Mouse (Mus musculus) adrenal gland, adult 18-20 months (tissue): ENCODE results near the gene Olfr186. TPM values are rescaled to one million over a fixed set of nuclear protein-coding genes. Genes with fewer than 3 reads are reported as not detected.
"Not testable (repeated sequence)": the region's sequence is repeated elsewhere in the genome, so short reads cannot be mapped to it uniquely, and the experiment has no call there.

Experiments
- DNase-seq, 2 experiments: peaks; one replicate each; pipeline ENCODE4 v3.0.0; 2021 to 2022; ENCODE audit warnings: low spot score in 2 of 2
- long read RNA-seq, 2 experiments: library from polyadenylated mRNA; stranded (forward); transcript quantifications; one replicate each; pipeline ENCODE4 v2.0.0; 2021
- total RNA-seq, 2 experiments: library from RNA; stranded (reverse); gene quantifications; 1 replicate in 1 of 2; 2 replicates in 1 of 2; pipeline ENCODE4 v1.2.3; 2021

The Olfr186 gene
- not detected for total RNA-seq
- long read RNA-seq, experiment 1: 0 reads
- long read RNA-seq, experiment 2: 0 reads

- no peak for DNase-seq
Observed at GRCm38 (mm10) chr16:59030191-59030590, at the start of gene Olfr186. TSS of gene Olfr186 (minus strand) at chr16:59030291.

DNA sequence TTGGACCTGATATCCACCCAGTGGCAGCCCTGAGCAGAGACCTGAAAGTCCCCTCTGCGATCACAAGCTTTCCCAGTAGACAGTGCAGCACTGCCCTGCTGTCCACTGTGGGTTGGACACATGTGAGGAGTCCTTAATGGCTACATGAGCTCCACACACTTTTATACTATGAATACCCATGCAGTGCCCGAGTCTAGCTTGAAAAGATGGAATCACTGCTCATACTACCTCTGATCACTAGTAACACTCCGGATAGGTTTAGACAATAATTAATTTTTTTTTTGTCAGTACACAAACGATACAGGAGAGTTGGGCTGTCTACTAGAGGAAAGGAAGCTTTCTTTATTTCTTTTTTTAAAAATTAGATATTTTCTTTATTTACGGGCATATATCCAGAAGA, 47.8 kb upstream of the Olfr186 start, which contains the start of gene Olfr190:
Gene Olfr190, minus strand, starts transcription at position 101 of the 400 bp plus-strand sequence.
- no peak for DNase-seq

GRCm38 (mm10) chr16:59073520-59073919, 43.4 kb upstream of the Olfr186 start:
- DNase-seq: no peak

GRCm38 (mm10) chr16:59071755-59072154, 41.7 kb upstream of the Olfr186 start:
- no peak for DNase-seq

DNA sequence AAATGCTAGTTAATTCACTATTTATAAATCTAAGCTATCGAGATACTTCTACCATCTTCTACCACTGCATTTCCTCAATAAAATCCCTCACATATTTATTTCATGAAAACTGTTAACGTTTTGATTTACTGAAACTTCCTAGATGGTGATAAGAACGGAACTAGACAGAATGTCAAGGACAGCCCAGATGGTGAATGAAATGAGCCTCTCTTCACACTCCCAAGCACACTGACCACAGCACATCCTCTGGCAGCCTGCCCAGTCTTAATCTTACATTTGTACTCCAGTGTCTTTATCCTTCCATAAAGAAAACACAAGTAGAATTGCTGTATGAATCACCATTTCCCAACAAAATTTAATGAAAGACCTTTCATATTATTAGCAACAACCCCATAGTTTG, 32.3 kb upstream of the Olfr186 start:
- not testable (repeated sequence) for DNase-seq

DNA sequence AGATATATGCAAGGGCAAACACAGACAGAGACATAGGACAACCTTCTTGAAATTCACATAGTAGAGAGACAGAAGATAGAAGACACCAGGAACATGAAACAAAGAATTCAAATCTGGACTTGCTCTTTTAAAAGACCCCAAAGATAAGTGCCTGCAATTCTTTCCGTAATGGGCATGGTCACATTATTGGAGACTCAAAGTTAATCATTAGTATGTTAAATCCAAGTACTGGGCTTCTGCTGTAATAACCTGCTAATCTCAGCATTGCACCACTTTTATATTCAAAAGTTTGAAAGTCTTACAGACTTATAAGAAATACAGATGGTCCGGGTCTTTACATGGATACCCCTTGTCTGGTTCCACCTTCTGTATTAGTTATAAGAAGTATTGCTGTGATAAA, 19.2 kb upstream of the Olfr186 start:
- DNase-seq: not testable (repeated sequence)

GRCm38 (mm10) chr16:59048860-59049259, 18.8 kb upstream of the Olfr186 start:
- no peak for DNase-seq

- DNase-seq: no peak
Observed at GRCm38 (mm10) chr16:59047579-59047978, 17.5 kb upstream of the Olfr186 start.

DNA sequence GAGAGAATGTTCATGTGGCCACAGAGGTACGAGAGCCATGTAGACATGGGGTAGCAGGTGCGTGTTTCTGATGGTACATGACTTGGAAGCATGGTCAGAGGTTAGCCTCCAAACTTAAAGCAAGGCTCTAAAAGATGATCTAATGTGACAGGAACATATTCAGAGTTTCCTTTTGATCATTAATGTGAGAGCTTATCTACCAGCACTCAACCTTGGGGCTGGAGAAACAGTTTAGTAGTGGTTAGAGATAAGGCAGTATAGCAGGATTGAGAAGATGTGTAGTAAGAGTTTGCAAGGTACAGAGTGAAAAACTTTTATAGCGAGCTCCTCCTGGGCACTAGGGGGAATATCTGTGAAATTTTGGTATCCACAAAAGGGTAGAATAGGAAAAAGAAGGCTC, 15.7 kb upstream of the Olfr186 start:
- DNase-seq: no peak

DNA sequence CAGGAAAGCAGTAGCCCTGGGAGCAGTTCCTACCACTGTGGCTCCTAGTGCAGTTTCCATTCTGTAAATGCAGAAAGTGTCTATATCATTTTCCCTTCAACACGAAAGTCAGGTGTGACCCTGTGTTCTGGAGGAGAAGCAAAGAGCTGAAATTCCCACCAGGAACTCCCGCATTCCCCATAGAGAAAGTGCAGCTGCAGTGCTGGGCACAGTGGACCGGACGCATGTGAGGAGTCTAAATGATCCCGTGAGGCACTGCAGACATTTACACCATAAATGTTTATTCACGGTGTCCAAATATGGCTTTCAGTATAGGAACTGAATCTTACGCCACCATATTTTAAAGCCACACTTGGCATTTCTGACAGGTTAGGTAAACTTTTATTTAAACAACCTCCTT, 9.6 kb upstream of the Olfr186 start, which contains the start of gene Olfr187:
Gene Olfr187, minus strand, starts transcription at position 58 of the 400 bp plus-strand sequence.
- DNase-seq: no peak

- no peak for DNase-seq
Observed at GRCm38 (mm10) chr16:59013357-59014018, 16.6 kb downstream of the Olfr186 start.

DNA sequence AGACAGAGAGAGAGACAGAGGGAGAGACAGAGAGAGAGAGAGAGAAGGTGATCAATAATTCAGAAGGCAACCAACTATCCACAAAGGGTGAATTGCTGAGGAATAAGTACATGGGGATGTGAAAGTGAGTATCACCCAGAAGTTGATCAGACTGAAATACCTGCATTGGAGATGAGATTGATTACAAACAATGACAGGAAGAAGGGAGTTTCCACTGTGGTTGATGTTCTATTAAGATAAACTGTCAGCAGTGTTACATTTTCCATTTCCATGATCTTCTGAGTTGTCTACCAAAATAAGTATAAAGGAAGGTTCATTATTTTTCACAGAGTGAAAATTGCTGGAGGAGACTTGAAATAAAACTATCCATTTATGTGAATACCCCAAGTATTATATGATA, 22.9 kb downstream of the Olfr186 start:
- no peak for DNase-seq

DNA sequence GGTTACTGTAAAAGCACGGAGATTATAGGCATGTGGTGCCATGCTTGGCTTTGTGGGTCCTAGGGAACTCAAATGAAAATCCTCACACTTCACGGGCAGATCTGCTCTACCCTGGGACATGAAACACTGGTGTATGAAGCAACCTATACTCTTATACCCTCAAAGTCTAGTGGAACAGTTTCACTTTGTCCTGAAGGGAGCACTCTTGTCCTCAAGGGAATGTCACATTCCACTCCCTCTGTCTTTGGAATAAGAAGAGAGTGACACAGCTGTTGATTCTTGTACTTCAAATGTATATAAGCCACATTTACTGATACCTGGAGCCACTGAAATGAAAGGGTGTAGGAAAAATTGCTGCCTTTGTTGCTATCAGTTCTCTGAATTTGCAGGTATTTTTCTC, 35.0 kb downstream of the Olfr186 start, which contains the start of gene Olfr183:
Gene Olfr183, plus strand, starts transcription at position 301 of the 400 bp plus-strand sequence.
- DNase-seq: no peak

Other genes starting within 250 kb of the Olfr186 start
- gene Olfr173, start 230.0 kb downstream of the Olfr186 start, total RNA-seq: not detected
- gene Olfr175-ps1, start 203.5 kb downstream of the Olfr186 start, total RNA-seq: not detected
- gene Olfr177, start 155.5 kb downstream of the Olfr186 start, total RNA-seq: not detected
- not detected for gene Olfr178, start 138.2 kb downstream of the Olfr186 start, total RNA-seq
- not detected for gene Olfr181, start 101.5 kb downstream of the Olfr186 start, total RNA-seq
- not detected for gene Olfr180, start 100.9 kb downstream of the Olfr186 start, total RNA-seq
- not detected for gene Olfr183, start 34.9 kb downstream of the Olfr186 start, total RNA-seq
- not detected for gene Olfr187, start 9.5 kb upstream of the Olfr186 start, total RNA-seq
- gene Olfr190, start 47.7 kb upstream of the Olfr186 start, total RNA-seq: not detected
- gene Olfr191, start 59.5 kb upstream of the Olfr186 start, total RNA-seq: not detected
- not detected for gene Olfr193, start 81.6 kb upstream of the Olfr186 start, total RNA-seq
- not detected for gene Olfr194, start 90.8 kb upstream of the Olfr186 start, total RNA-seq
- gene Olfr195, start 116.8 kb upstream of the Olfr186 start, total RNA-seq: not detected
- gene Olfr196, start 140.2 kb upstream of the Olfr186 start, total RNA-seq: not detected
- gene Olfr198, start 173.2 kb upstream of the Olfr186 start, total RNA-seq: not detected
- not detected for gene Olfr199, start 189.5 kb upstream of the Olfr186 start, total RNA-seq
- not detected for gene Olfr201, start 242.3 kb upstream of the Olfr186 start, total RNA-seq